Mouse (Mus musculus): ENCODE results near the gene Reep6. TPM values are rescaled to one million over a fixed set of nuclear protein-coding genes. Genes with fewer than 3 reads are reported as not detected.
A peak's percentile ranks its signal among the peaks of the same experiment; 100 is the strongest.

Reep6 gene
- total RNA-seq, 2 experiments from 2014 or later, result 13.5 to 13.6 TPM

DNA sequence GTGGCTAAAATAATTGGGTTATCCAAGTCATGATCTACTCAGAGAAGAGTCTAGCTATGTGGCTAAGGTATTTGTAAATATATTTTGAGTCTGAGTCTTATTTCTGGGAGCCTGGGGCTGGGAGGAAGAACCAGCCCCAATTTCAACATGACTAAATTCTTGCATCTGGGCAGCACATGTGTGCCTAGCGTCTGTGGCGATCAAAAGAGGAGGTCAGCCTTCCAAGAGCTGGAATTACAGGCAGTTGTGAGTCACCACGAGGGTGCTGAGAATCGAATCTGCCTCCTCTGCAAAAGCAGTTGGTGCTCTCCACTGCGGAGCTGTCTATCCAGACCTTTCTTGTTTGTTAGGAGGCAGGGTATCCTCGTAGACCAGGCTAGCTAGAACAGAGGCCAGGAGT lies 36.0 kb downstream of the Reep6 start:
- no peak overlapping the region for H3K4me3 ChIP-seq
- DNase-seq (ENCODE audit: extremely low spot score in 1 of 2, low spot score in 2 of 2), result no peak
- intact Hi-C loops (cut with DNase I), result no loop called here
- TF ChIP-seq CTCF (IDR thresholded peaks at IDR 0.05), result no peak
- no peak overlapping the region for H3K27ac ChIP-seq

DNA sequence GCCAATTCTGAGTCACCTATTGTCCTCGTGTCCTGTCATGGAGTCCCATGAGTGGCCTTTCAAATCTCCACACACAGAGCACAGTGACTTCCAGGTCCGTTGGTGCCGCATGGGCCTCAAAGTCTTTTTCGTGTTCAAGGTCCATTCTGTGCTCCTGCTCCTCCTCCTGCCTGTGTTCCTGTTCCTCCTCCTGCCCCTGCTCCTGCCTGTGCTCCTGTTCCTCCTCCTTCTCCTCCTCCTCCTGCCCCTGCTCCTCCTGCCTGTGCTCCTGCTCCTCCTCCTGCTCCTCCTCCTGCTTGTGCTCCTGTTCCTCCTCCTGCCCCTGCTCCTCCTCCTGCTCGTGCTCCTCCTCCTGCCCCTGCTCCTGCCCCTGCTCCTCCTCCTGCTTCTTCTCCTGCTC lies 38.2 kb downstream of the Reep6 start:
- H3K4me3 ChIP-seq, result no peak overlapping the region
- intact Hi-C loops (cut with DNase I), result no loop called here
- H3K27ac ChIP-seq, result no peak overlapping the region
- TF ChIP-seq CTCF (IDR thresholded peaks at IDR 0.05), result no peak
- DNase-seq (ENCODE audit: extremely low spot score in 1 of 2, low spot score in 2 of 2), result no peak

DNA sequence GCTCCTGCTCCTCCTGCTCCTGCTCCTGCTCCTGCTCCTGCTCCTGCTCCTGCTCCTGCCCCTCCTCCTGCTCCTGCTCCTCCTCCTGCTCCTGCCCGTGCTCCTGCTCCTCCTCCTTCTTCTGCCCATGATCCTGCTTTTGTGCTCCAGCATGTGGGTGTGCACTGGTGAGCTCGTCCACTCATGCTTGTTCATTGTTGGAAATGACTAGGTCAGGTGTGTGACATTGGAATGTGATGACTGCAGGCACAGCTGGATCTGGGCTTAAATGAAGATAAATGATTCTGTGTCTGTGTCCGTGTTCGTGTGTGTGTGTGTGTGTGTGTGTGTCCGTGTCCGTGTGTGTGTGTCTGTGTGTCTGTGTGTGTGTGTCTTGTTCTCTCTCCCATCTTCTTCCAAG lies 38.6 kb downstream of the Reep6 start:
- no peak overlapping the region for H3K4me3 ChIP-seq
- TF ChIP-seq CTCF (IDR thresholded peaks at IDR 0.05), result no peak
- H3K27ac ChIP-seq, result no peak overlapping the region
- intact Hi-C loops (cut with DNase I), result no loop called here
- DNase-seq (ENCODE audit: extremely low spot score in 1 of 2, low spot score in 2 of 2), result no peak

DNA sequence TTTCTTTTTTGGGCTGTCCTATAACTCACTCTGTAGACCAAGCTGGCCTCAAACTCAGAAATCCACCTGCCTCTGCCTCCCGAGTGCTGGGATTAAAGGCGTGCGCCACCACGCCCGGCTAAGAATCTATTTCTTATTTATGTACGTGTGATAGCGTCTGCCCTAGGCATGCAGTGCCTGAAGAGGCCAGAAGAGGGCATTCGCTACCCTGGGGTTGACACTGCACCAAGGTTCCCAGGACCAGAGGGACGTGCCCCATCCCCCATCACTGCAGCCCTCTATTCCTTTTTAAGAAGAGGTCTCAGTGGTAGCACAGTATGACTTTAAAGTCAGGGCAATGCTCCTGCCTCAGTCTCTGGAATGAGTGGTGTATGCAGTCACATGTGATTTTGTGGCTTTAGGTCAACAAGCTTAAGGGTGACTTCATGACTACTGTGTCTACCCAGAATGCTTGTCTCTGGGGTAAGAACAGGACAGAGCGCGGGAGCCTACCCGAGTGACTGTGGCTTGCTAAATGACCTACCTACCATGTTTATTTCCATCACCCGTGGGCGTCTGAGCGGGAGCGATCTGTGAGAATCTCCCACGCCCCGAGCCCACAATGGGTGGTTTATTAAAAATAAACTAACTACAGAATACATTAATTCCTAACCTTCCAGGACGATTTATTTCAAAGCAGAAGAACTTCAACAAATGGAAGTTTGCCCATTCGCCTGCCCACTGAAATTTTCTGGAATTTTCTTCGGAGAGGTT lies 40.4 kb downstream of the Reep6 start:
- Histone ChIP-seq H3K4me3 (no peak overlapping the region), H3K27ac (peak overlapping the region; percentile 36; the same call in 1 of the 2 replicates)
- DNase-seq (ENCODE audit: extremely low spot score in 1 of 2, low spot score in 2 of 2), result no peak
- intact Hi-C loops (cut with DNase I), result loop anchor here (2.0 to 10.0 kb wide), 2 partner anchors 13 to 195 kb away; partner anchors contain the start of genes 1600002K03Rik, Efna2 and Plk5
- peak; percentile 33; the same call in 1 of the 2 replicates for TF ChIP-seq CTCF (IDR thresholded peaks at IDR 0.05)

DNA sequence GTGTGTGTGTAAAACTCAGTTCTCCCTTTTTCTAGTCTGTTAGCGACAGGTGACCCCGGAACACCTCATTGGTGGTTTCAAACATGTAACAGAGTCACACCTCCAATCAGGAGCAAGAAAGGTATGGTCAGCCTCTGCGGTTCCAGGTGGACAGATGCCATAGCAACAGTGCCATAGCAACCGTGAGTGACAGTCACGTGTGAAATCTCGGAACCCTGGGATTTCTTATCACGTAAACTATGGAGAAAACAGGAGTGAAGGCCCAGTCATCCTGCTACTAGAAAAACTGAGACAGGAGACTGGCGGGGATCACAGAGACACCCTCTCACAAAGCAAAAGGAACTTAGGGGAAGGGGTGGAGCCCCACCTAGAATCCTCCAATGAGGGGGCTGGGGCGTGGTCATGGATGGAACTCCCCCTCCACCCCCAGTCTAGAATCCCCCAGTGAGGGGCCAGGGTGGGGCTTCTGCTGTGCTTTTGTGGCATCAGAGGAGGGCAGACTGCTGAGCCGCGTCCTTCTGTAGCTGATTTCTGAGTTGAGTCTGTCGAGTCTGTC lies 41.7 kb downstream of the Reep6 start:
- H3K4me3 ChIP-seq, result no peak overlapping the region
- H3K27ac ChIP-seq, result peak overlapping the region; percentile 47
- TF ChIP-seq CTCF (IDR thresholded peaks at IDR 0.05), result no peak
- intact Hi-C loops (cut with DNase I), result loop anchor here (2.0 to 10.0 kb wide), 2 partner anchors 15 to 197 kb away; partner anchors contain the start of genes 1600002K03Rik, Efna2 and Plk5
- DNase-seq (ENCODE audit: extremely low spot score in 1 of 2, low spot score in 2 of 2), result peak; percentile 43 to 54

DNA sequence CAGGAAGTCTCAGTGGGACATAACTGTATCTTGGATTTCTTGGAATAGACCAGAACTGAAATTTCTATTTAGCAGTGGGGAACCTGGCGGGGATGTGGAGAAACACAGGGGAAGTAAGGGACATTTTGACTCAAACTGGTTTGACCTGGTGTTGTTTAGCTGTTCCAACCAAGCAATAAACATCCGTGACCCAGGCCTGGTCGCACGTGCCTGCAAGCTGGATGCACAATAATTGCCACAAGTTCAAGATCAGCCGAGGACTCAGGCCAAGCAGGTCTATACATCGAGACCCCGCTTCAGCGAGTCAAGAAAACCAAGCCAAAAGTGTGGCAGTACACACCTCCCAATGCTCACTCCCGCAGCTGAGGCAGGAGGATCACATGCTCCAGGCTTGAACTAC lies 42.2 kb downstream of the Reep6 start:
- intact Hi-C loops (cut with DNase I), result loop anchor here (2.0 to 10.0 kb wide), 2 partner anchors 15 to 197 kb away; partner anchors contain the start of genes 1600002K03Rik, Efna2 and Plk5
- Histone ChIP-seq H3K27ac (peak overlapping the region; percentile 70), H3K4me3 (no peak overlapping the region)
- no peak for DNase-seq (ENCODE audit: extremely low spot score in 1 of 2, low spot score in 2 of 2)
- TF ChIP-seq CTCF (IDR thresholded peaks at IDR 0.05), result no peak

DNA sequence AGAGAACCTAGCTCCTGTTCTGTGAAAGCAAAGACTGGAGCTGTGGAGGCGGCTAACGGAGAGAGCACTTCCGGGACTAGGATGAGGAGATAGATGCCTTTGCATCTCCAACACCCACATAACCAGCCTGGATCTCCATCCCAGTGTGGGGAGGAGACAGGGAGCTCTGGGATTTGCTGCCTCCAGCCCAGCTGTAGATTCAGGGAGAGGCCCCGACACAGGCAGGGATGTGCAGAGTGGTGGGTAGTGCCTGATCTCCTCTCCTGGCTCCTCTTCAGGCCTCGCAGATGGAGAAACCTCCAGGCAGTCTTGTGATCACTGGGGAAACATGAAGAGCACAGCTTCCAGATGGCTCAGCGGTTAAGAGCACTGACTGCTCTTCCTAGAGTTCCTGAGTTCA lies 43.0 kb downstream of the Reep6 start:
- no peak overlapping the region for H3K4me3 ChIP-seq
- peak overlapping the region; percentile 70 for H3K27ac ChIP-seq
- TF ChIP-seq CTCF (IDR thresholded peaks at IDR 0.05), result no peak
- DNase-seq (ENCODE audit: extremely low spot score in 1 of 2, low spot score in 2 of 2), result peak in 1 of 2 experiments; percentile 38
- intact Hi-C loops (cut with DNase I), result loop anchor here (10.0 kb wide), 1 partner anchor 198 kb away; the partner anchor contains the start of genes 1600002K03Rik and Efna2

DNA sequence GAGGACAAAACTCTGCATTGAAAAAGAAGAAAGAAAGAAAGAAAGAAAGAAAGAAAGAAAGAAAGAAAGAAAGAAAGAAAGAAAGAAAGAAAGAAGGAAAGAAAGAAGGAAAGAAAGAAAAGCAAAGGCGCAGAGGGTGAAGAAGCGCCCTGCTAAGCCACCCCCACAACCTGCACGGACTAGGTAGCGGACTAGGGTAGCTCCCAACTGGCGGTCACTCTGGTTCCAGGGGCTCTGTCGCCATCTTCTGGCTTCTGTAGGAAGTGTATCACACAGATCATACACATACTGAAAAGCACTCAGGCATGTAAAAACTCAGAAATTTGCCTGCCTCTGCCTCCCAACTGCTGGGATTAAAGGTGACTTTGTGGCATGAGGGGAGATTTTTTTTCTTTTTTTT lies 44.3 kb downstream of the Reep6 start:
- peak; percentile 73 to 75 for DNase-seq (ENCODE audit: extremely low spot score in 1 of 2, low spot score in 2 of 2)
- H3K27ac ChIP-seq, result no peak overlapping the region
- H3K4me3 ChIP-seq, result no peak overlapping the region
- intact Hi-C loops (cut with DNase I), result loop anchor here (1.0 to 10.0 kb wide), 4 partner anchors 23 to 199 kb away; partner anchors contain the start of genes 1600002K03Rik, Apc2 and Efna2
- peak; percentile 83 for TF ChIP-seq CTCF (IDR thresholded peaks at IDR 0.05)

DNA sequence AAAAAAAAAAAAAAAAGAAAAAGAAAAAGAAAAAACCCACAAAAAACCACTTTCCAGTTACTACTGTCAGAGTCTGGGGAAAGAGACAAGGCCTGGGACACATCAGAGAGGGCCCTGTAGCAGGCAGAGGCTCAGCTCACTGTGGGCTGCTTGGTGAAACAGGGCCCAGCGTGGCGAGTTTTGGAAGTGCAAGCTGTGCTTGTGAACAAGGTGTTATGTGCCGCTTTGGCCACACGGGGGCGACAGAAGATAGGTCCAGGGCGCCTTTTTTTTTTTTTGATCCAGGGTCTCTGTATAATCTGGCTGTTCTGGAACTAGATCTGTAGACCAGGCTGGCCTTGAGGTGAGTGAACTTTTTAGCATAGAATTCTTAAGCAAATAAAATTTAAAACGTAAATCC lies 46.4 kb downstream of the Reep6 start:
- DNase-seq (ENCODE audit: extremely low spot score in 1 of 2, low spot score in 2 of 2), result peak; percentile 83 to 88
- Histone ChIP-seq H3K27ac (no peak overlapping the region), H3K4me3 (no peak overlapping the region)
- intact Hi-C loops (cut with DNase I), result loop anchor here (10.0 kb wide), 1 partner anchor 201 kb away; the partner anchor contains the start of genes 1600002K03Rik and Efna2
- peak; percentile 94 for TF ChIP-seq CTCF (IDR thresholded peaks at IDR 0.05)

DNA sequence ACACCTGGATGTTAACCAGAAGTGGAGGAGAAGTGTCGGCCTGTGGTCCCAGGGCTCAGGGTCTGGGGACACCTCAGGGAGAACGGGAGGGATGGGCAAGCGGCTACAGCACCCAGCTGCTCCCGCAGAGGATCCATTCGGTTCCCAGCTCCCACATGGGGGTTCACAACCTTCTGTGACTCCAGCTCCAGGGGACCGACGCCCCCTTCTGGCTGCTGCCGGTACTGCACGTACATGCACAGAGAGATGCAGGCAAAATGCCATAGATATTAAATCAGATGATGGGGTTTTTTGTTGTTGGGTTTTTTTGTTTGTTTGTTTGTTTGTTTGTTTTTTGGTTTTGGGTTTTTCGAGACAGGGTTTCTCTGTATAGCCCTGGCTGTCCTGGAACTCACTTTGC lies 48.0 kb downstream of the Reep6 start:
- peak; percentile 64 for TF ChIP-seq CTCF (IDR thresholded peaks at IDR 0.05)
- intact Hi-C loops (cut with DNase I), result loop anchor here (10.0 kb wide), 1 partner anchor 203 kb away; the partner anchor contains the start of genes 1600002K03Rik and Efna2
- Histone ChIP-seq H3K27ac (no peak overlapping the region), H3K4me3 (no peak overlapping the region)
- no peak for DNase-seq (ENCODE audit: extremely low spot score in 1 of 2, low spot score in 2 of 2)

DNA sequence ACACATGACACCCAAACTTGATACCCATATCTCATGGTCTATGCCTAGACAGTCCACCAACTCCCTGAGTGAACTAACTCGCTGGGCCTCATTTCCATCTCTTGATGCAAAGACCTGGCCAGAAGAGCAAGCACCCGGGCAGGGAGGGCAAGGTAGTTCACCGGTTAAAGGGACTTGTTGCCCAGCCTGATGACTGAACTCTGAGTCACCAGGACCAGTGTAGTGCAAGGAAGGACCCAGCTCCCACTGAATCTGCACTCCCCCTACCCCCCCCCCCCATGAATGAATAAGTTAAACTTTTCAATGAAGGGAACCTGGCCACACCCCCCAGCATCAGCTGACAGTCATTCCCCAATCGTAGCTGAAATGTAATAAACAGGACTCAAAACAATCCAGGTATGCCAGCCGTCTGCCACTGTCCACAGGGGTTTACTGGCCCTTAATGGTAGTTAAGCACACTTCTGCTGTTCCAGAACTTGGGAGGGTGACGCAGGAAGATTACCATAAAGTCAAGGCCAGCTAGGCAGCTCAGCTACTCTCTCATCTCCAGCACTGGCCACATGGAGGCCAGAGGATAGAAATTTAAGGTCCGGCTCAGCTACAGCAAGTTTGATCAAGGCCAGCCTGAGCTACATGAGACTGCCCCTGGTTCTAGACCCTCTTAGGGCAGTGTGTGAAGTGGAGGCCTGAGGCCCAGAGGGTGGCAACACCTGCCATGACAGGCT lies 53.0 kb downstream of the Reep6 start:
- Histone ChIP-seq H3K4me3 (no peak overlapping the region), H3K27ac (no peak overlapping the region)
- no peak for TF ChIP-seq CTCF (IDR thresholded peaks at IDR 0.05)
- intact Hi-C loops (cut with DNase I), result no loop called here
- DNase-seq (ENCODE audit: extremely low spot score in 1 of 2, low spot score in 2 of 2), result no peak

DNA sequence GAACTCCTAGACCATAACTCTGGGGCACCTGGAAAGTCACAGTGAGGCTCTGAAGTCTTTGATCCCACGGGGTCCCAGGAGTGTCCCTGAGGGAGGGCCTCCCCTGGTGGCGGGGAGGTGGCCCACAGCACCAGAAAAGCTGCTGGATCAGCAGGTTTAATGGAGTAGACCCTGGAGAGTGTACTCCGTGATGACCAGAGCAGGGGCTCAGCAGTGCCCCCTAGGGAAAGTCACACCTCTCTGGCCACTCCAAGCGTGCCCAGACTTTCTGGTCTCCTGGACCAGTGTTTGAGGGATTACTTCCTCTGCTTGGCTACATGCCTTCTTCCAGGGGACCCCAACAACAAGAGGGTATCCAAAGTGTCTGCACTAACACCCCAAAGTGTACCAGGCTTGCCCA lies 53.7 kb downstream of the Reep6 start:
- intact Hi-C loops (cut with DNase I), result no loop called here

More for the DNA sequence above, 53.7 kb downstream of the Reep6 start:
- H3K27ac ChIP-seq, result no peak overlapping the region
- TF ChIP-seq CTCF (IDR thresholded peaks at IDR 0.05), result peak; percentile 50
- no peak overlapping the region for H3K4me3 ChIP-seq
- no peak for DNase-seq (ENCODE audit: extremely low spot score in 1 of 2, low spot score in 2 of 2)
